Mouse (Mus musculus) left cerebral cortex, adult 9 months (tissue): ENCODE measurements around the gene Commd6.
"Not testable (repeated sequence)": the region's sequence is repeated elsewhere in the genome, so short reads cannot be mapped to it uniquely, and the experiment has no call there.

Experiments
- DNase-seq, 2 experiments: peaks; one replicate each; pipeline ENCODE4 v3.0.0; 2022; ENCODE audit warnings: low spot score in 2 of 2

Gene Commd6

DNA sequence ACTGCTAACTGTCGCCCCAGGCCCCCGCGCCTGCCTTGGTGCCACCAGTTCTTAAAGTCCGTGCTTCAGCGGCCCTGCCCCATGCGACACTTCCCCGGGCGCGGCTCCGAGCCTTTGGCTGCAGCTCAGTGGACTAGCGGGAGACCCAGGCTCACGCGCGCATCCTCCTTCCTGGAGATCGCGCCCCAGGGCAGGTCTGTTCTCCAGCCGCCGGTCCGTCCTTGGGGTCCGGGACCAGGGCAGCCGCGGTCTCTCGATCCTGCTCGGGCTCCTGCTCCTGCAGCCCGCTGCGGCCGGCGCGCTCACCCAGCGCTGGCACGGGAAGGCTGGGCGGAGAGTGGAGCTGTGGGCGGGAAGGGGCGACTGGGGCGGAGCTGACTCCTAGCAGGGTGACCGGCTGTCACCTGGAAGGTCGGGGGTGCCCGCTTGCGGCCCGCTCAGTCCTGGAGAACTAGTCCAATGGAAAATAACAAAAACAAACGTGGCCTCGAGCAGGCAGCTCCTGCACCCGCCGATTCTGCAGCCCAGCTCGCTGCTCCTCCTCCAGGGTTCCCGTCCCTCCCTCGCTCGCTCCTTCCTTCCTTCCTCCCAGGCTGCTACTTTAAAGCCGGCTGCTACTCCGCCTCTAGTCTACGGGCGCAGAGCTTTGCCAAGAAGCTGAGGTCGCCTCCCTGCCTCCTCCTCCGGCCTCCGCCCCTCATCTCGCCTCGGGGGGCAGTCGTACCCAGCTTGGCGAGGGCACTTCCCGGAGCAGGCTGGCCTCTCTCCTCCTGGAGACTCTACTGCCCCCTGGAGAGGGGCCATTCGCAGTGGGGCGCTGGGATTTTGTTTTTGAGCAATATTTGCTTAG, 31.7 kb downstream of the Commd6 start, which contains the start of gene Tbc1d4:
TSS of gene Tbc1d4 (minus strand) at position 673 of the 850 bp plus-strand sequence.
- peak; percentile 22 to 58 for DNase-seq

DNA sequence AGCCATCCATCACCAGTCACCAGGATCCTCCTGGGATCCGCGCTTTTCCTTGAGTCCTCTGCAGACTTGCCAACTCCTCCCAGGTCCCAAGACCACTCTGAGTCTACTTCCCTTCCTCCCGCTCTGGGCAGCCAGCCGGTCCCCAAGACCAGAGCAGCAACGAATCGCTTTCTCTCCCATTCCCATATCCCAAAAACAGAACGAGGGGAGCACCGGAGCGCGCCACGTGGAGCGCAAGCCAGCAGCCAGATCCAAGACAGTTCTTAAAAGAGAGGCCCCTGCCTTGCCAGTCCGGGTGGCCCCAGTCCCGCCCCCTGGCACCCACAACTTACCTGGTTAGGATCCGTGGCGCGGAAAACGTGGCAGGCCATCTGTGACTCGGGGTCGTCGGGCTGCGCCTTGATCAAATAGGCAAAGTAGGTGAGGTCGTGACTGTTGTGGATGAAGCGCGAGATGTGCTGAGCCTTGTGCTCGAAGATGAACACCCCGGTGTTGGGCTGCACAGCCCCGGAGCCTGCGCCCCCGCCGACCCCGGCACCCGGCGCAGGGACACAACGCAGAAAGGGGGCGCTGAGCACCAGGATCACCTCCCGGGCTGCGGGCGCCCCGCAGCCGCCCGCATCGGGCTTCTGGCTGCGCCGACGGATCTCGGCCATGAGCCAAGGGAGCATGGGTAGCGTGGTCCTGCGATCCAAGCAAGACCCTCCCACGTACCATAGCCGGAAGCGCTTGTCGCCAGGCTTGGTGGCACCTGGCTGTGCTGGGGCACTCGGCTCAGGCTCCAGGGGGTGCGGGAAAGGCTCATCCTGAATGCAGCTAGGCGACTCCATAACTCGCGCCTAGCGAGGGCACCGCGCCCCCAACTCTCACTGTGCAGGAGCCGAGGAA, 32.6 kb downstream of the Commd6 start:
- peak in 1 of 2 experiments; percentile 9 for DNase-seq

DNA sequence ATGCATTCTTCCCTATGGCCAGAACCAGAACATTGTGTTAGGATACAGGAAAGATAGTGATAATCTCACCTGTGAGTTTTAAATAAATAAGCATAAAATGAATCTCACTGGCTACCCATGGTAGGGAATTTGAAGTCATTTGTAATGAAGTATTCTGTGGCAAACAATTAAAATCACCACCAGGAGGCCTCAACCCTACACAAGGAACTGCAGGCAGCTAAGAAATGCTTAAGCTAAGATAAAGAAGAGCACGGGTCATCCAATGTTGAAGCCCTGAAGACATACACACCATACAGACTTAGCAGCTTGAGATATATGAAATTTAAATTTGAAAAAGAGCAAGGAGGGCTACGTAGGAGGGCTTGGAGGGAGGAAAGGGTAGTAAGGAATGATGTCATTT, 34.6 kb downstream of the Commd6 start:
- no peak for DNase-seq

DNA sequence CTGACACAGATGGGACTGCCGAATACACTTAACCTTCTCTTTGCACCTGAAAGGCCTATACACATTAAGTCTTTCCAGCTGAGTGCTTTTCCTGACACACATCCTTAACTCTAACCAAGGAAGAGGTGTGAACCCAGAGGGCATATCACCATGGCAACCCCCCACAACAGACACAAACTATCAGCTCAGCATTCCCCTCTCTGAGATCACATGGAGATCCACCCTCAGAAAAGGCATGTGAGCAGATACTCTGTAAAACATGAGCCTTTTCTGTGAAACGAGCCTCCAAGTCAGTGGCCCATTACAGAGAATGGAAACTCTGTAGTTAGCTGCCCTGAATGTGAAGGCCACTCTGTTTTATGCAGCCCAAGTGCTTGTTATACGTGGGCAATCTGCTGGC, 37.6 kb downstream of the Commd6 start:
- no peak for DNase-seq

DNA sequence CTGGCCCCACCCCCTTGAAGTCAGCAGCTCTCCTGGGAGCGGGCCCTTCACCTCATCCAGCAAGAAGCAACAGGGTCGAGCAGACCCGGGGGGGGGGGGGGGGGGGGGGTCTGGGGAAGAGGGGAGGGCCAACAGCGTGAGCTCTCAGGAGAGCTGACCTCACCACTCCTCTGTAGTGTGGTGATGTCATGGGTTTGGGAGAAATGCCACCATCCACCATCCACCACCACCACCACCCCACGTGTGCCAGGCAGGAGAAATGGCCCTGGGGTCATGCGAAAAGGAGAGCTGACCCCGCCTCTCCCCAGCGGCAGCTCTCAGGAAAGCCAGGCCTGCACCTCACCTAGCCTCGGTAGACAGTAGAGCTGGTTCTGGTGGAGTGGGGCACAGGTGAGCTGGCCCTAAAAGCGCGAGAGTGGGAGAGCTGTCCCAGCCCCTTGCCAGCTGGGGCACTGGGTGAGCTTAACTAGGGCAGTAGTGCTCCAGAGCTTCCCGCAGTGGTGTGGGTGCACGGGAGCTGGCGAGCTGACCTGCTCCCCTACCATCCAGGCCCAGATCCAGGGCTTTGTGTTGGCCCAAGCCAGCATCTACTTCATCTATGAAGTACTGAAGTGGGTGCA, 43.3 kb downstream of the Commd6 start:
- DNase-seq = no peak

DNA sequence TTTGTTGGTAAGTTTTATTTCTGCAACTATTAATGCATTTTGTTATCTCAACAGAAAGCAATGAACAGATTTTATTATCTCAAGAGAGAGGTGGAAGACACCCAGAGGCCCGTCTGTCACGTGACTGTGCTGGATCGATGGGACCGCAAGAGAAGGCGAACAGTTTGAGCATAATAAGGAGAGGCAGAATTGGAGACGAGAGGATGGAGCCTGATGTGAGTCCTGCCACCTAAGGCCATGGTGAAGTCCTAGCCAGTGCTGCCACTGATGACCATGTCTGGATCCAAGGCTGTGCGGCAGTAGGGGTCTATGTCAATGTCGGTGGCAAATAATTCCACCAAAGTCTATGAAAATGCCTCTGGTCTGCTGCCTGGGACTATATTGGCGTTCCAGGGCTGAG, 43.8 kb downstream of the Commd6 start:
- DNase-seq = no peak

DNA sequence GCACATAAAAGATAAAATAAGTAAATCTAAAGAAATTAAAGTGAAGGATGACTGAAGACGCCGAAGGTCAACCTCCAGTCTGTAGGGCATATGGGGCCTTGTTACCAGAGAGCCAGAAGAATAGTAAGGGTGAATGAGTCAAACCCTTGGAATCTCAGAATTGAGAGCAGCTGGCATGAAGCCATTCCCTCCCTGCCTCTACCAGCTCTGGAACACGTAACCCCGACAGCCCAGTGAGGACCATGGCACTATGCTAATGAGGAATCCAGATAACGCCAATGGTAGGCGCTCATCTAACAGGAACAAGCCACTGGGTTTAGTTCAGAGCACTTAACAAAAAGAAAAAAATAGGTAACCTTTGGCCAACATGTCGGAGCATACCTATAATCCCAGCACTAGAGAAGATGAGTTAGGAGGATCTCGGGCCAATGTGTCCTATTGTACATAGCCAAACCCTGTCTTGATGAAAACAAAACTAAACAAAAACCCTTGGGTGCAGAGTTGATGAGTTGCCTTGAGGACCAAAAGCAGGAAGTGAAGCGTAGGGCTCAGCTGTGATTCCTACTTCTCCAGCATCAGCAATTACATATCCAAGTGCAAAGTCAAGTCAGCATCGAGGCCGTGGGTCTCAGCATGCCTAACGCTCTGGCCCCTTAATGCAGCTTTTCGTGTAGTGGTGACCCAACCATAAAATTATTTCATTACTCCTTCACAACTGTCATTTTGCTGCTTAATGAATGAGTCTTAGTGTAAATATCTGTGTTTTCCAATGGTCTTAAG, 45.0 kb downstream of the Commd6 start:
- no peak for DNase-seq

DNA sequence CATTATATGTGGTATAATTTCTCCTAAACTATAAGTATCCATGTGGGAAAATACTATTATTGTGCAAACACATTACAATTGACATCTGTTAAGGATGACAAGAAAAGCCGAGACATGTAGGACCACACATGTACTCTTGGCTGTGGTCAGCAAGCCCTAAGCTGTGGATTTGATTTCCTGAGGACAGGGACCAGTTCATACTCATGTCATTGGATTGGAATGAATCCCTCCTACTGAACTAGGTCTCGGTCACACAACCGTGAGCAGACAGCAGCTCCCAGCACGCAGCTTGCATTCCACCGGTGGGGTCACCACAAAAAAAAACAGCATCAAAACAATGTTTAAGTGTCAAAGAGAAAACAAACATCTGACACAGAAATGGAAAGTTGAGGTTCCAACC, 46.5 kb downstream of the Commd6 start:
- no peak for DNase-seq

DNA sequence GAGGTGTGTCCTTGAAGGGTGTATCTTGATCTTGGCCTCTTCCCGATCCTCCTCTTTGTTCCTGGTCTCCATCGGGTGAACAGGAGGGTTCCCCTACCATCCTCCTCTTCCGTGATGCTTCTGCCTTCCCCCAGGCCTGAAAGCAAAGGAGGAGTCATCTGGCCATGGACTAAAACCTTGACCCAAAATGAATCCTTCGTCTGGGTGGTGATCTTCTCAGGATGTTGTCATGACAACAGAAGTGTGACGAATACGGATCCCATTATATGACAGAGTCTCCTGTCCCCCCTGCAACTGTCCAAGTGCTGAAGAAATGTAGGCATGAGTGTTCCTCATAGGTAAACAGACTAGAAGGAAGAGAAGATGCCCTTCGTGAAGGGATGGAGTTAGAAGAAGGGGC, 47.1 kb downstream of the Commd6 start:
- no peak for DNase-seq

DNA sequence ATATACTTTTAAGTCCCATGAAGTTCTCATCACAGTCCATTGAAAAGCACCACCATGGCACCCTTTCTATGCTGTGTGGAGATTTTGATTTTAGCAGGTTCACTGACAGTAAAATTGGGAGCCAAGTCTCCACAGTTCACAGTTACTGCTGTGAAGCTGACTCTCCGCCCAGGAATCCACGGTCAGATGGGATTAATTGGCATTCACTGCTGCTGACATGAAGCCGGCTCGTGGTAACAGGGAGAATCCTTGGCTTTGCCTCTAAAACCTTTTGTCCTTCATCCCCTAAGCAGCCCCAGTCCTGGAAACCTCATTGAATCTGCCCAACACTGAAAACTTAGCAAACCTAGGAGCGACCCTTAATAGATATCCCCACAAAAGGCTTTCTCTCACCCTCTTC, 49.4 kb downstream of the Commd6 start:
- no peak for DNase-seq

DNA sequence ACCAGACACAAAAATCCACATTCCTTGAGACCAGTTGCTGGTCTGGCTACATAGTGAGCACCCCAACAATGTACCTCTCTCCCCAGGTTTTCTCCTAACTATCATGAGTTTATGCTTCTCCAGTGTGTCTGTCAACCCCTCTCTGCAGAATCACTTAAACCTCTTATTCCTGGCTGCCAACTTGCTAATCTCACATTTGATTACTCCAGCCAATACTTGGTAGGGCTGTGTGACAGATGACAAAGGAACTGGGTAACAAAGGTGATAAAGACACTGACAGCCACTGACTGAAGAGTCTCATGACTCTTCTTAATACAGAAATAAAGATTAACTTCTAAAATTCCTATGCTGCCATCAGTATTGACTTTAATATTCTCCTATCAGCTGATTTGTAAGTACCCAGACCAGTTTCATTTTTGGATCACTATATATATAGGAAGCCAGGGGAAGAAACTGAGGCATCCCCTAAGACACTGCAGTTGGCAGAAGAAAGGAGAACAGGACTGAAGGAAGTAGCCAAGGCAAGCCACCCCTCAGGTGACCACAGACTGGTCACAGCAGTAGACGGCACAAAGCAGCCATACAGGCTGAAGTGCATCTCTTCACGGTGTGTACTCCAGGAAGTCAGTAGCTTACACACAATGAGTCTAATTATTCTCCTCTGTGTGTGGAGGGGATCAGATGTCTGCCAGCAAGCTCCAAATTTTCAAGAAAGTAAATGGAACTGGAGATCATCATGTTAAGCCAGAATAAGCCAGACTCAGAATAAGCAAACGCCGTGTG, 52.1 kb downstream of the Commd6 start:
- not testable (repeated sequence) for DNase-seq

DNA sequence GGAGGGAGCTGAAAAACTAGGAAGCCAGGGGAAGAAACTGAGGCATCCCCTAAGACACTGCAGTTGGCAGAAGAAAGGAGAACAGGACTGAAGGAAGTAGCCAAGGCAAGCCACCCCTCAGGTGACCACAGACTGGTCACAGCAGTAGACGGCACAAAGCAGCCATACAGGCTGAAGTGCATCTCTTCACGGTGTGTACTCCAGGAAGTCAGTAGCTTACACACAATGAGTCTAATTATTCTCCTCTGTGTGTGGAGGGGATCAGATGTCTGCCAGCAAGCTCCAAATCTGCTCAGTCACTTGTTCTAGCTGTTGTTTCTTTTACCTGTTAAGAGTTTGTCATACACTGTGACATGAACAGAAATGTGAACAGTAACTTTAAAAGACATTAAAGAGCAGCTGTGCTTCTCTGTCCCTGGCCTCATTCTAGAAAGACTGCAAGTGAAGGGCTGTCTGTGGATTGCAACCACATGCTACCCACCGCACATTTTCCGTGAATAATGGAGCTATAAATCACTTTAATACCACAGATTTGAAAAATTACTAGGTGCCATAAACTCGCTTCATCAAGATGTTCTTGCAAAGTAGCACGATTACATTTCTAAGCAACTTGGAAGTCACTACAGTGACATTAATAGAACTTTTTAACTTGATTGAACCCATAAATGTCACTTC, 53.0 kb downstream of the Commd6 start:
- not testable (repeated sequence) for DNase-seq

DNA sequence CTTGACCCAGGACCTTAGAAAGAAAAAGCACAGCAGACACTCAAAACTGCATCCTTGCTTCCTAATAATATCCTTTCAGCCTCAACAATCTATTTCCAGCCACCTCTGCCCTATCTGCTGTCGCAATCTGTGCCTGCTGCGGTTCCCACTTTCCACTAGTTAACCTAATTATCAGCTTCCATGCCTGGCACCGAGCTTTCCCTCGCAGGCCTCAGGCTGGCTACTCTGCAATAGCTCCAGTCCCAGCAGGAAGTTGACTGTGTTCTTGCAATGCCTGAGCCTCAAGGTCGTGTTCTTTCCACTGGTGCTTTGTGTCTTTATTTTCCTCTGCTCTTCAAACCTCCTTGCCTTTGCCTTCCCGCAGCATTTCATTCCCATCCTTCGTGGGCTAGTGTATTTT, 54.4 kb downstream of the Commd6 start:
- DNase-seq = no peak
